Mouse (Mus musculus) frontal cortex, postnatal 10 days (tissue): ENCODE data around the gene Gapdh.

ENCODE experiments used
- DNase-seq, 2 experiments: peaks; one replicate each; pipeline ENCODE4 v3.0.0; 2022; ENCODE audit warnings: low spot score in 2 of 2, mixed read lengths in 1 of 2

Gene Gapdh

DNA sequence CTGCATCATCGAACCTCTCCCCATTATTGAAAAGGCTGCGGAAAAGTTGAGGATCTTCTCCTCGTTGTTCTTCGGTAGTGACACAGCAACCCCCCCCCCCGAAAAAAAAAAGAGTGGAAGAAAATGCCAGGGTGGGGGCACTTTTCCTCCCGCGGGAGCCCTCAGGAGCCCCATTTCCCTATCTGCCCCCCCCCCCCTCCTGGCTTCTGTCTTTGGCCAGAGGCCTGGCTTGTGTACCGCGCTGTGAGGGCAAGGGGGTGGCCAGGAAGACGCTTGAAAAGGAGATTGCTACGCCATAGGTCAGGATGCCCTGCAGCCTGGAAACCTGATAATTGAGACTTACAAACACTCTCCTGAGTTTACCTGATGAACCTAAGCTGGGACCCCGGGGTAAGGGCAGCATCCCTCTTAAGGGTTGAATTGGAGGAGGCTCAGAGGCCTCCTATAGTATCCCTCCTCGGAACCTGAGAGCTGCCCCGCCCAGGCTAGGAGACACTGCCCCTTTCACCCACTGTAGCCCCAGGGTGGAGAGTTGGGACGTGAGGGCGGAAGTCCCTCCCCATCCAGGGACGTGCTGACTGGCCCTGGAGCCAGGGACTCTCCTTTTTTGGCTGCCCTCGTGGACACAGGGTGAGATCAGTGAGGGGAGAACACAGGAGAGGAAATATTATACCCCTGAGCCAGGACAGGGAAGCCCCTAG lies at the start of gene Gapdh:
Gene Gapdh (minus strand): TSS at position 417 of the 701 bp plus-strand sequence.
- peak; percentile 46 to 52 for DNase-seq

DNA sequence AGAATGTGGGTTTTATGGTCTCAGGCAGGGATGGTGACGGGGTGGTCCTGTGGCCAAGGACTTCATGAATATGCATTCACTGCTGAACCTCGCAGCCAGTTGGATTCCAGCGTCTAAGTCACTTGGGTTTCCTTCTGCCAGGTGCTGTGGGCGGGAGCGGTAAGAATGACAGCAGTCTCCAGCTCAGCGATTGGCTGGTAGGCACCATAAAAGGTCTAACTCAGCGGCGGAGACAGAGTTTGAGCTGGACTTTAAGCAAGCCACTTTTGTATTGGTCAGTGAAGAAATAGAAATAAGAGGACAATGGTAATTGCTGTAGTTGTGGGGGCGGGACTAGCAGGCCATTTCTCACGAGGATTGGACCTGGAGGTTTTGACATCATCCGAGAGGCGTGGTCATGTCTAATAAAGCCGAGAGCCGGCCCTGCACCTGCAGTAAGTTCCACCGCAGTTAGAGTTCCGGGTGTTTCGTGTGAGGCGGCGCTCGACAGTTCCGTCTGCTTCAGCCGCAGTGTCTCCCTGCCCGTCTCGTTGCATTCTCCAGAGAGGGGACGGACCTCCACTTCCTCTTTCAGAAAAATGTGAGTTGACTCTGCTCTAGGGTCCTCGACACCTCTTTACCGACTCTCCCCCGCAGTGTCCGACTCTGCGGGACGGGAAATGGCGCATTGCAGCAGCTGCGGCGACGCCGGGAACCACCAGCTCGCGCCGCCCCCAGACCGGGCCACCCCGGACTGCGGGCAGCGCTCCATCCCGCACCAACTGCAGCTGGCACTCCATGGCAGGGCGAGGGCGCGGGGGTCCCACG lies 49.1 kb upstream of the Gapdh start, which contains the start of gene Vamp1:
Gene Vamp1 (plus strand): TSS at position 404 of the 807 bp plus-strand sequence.
- peak; percentile 90 to 93 for DNase-seq

DNA sequence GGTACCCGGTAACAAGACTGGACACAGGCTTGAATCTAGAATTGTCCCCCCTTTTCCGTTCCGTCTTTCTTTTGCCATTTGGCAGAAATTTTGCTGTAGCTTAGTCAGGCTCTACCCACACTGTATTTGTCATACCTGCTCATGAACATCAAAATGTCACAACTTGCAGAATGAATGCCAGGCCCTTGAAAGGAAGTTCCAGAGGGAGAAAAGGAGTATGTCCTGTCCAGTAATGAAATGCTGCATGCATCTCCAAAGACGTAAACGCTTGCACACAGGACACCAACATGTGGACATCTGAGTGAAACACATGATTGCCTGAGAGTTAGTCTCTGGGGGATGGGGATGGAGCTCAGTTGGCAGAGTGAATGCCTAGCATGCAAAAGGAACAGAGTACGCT lies 47.4 kb upstream of the Gapdh start:
- DNase-seq = no peak

DNA sequence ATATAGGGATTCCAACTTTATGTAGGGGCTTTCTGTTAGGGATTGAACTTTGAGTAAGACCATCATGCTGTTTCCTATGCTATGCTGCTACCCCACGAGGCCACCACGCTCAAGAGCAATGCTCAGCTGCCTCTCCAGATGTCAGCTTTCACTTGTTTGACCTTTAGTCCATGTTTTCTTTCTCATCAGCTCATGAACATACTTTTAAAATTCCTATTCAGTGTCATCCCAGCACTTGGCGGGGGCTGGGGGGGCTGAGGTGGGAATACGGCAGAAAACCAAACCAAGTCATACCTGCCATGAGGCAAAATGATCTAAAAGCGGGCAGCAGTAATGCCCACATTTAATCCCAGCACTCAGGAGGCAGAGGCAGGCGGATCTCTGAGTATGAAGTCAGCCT lies 46.9 kb upstream of the Gapdh start:
- no peak for DNase-seq

DNA sequence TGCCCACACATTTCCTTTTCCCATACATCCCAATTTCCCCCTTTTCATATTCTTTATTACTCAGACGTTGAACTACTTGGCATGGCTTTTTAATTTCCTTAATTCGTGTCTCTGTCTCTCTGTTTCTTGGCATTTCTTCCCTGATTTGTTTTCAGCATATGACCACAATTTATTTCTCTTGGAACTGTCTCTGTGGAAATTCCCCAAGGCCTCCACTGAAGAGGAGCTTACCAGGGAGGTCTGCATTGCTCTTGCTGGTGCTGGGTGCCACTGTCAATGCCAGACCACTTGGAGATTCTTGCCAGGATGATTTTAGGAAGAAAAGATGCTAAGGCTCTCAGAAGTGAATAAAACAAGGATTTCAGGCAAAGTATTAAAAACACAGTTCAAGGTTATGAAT lies 46.4 kb upstream of the Gapdh start:
- no peak for DNase-seq

DNA sequence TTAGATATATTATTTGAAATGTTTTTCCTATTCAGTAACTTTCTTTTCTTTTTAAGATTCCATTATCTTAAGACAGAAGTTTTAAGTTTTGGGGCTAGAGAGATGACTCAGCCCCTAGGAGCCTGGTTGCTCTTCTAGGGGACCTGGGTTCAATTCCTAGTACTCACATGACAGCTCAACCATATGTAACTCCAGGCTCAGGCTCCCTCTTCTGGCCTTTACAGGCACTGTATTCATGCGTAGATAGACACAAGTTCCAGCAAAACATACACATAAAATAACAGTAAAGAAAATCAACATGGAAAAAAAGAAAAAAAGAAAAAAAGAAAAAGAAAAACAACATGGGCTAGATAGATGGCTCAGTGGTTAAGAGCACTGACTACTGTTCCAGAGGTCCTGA lies 44.2 kb upstream of the Gapdh start:
- no peak for DNase-seq

DNA sequence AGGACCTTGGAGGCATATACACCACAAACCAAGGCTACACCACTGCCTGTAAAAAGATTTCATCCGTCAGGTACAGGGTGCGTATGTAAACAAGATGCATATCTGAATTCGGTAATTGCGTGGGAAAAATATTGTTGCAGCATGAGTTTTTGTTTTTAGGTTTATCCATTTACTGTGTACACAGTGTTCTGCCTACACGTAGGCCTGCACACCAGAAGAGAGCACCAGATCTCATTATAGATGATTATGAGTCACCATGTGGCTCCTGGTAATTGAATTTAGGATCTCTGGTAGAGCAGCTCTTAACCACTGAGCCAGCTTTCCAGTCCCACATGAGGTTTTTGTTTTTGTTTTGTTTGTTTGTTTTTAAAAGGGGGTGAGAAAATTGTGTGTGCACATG lies 30.9 kb upstream of the Gapdh start:
- DNase-seq = no peak

DNA sequence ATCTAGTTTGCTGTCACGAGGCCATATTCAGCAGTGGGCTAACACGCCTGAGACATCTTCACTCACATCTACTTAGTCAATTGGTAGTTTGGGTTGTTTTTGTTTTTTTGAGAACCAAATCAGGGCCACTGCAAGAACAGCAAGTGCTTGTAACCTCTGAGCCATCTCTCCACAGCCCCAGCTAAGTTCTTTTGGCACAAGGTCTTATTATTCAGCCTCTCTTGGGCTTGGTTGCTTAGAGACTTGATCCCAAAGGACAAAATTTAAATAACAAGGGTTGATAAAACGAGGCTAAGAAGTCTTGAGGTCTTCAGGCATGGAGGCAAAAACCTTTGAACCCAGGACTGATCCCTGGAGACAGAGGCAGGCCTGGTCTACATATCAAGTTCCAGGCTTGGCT lies 30.0 kb upstream of the Gapdh start:
- no peak for DNase-seq

DNA sequence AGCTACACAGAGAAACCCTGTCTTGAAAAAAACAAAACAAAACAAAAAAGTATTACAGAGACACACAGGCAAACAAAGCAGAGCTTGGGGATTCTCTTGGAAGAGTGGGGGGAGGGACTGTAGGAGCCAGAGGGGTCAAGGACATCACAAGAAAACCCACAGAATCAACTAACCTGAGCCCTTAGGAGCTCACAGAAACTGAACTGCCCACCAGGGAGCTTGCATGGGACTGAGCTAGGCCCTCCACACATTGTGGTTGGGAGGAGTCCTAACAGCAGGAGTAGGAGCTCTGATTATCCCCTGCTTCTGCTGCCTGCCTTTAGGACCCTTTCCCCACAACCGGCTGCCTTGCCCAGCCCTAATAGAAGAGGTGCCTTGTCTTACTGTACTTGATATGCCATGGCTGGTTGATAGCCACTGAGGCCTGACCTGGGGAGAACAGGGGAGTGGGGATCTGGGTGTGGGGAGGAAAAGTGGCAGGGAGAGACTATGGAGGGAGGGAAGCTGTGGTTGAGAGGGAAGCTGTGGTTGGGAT lies 29.3 kb upstream of the Gapdh start:
- no peak for DNase-seq

DNA sequence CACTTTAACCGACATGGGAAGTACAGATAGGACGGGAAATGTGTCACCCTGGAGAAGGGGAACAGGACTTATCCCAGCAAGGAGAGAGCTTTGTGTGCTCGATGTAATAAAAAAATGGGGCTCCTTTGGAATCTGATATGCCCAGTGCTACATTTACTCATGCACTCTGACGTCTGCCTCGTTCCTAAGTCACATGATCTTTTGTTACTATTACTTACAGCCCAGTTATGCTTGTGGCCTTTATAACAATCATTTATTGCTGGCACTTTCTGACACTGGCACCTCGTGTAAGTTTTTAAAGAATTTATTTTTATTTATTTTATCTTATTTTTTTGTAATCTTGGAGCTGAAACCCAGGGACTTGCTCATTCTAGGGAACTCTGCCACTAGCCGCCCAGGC lies 27.1 kb upstream of the Gapdh start:
- DNase-seq = no peak

DNA sequence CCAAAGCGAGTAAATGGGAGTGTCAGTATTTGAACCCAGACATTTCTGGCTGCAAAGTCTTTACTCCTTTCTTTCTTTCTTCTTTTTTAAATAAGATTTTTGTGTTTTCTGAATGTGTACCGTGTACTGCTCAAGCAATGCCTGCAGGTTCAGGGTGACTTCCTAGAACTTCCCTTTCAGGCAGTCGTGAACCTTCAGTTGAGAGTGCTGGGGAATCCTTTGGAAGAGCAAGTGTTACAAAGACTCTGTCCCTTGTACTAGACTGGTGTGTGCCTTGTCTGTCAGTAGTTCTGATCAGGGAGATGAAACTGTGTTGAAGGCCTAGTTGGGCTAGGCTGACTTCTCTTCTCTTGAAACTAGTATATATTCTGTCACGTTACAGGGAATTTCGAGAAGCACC lies 26.6 kb upstream of the Gapdh start:
- DNase-seq = no peak

DNA sequence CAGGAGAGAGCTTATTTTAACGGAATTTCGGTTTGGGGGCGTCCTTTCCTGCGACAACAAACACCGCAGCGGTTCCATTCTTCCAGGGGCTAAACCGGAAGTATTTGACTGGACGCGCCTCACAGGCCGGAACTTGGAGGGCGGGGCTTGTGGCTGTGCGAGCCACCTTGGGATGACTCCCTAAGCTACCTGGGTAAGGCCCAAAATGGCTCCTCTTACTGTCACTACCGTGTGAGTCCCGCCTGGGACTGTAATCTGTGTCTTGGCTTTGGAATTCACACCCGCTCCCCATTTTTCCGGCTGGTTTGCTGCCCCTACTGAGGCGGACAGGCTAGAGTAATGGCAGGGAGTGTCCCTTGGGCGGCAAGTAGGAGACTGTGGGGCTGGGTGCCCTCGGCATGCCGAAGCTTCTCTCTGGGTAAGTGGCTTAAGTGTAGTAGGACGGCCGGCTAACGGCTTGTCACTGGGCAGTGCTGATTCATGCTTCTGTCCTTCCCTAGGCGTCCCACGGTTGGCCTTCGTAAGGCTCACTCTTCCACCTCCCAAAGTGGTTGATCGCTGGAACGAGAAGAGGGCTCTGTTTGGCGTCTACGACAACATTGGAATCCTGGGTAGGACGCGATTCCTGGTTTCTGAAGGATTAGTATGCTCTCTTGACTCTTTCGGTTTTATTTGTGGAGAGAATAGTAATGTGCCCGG lies 25.9 kb upstream of the Gapdh start:
- DNase-seq = peak; percentile 84 to 89

DNA sequence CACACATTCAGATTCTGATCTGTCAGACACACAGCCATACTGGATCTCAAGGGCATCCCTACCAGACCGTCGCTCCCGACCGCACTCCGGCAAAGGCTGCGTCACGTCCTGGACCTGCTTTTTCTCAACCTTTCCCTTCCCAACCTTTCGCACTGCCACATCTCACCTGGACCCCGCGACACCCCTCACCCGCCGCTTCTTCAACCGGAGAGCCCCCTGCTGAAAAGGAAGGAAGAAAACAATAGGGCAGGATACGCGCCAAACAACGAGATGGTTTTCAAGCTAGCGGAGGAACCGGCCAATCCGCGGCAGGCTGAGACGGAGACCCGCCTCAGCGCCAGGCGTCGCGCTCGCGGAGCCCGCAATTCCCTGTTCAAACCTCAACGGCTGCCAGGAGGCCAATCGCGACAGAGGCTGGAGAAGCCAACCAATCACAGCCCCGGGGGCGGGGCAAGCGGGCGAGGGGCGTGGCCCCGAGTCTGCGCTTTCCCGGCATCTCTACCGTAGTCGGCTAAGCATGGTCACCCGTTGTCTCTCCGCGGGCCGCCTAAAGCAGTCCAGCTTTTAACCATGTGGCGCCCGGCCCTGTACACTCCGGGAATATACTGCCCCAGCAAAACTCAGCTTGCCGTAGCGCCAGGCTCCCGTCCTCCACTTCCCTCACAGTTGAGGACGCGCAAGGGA lies 25.2 kb upstream of the Gapdh start, which contains the start of the genes Ncapd2 and Mrpl51:
Gene Ncapd2 (minus strand): TSS at position 370 of the 684 bp plus-strand sequence.
Gene Mrpl51 (plus strand): TSS at position 470 of the 684 bp plus-strand sequence.
- peak; percentile 96 to 98 for DNase-seq

DNA sequence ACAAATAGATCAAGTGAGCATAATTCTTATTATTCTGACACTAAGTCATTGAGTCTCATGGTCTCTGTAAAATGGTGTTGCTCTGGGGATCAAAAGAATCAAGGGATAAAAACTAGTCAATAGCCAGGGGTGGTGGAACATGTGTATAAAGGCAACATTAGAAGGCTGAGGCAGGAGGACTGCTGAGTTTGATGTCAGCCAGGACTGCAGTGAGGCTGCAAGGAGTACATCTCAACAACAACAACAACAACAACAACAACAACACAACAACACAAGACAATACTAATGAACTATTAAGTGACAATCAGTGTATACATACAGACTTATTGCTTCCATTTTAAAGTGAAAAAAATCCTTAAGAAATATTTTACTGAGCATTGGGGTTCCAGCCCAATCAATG lies 24.5 kb upstream of the Gapdh start:
- DNase-seq = no peak

DNA sequence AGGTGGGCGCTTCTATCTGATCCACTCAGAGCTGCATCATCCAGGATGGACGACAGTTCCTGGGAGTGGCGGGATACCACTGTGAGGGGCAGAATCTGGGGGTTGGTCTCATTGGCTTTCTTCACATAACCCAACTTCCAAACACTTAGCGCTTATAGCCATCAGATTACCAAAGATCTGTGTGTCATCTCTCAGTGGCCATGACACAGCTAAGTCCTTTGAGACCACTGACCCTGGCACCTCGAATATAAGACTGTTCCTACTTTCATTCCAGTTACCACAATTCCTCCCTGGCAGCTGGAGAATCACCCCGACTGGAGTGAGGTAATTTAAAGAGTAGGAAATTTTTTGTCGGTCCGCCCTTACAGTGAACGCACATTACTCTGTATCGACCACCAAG lies 19.9 kb upstream of the Gapdh start:
- DNase-seq = no peak

DNA sequence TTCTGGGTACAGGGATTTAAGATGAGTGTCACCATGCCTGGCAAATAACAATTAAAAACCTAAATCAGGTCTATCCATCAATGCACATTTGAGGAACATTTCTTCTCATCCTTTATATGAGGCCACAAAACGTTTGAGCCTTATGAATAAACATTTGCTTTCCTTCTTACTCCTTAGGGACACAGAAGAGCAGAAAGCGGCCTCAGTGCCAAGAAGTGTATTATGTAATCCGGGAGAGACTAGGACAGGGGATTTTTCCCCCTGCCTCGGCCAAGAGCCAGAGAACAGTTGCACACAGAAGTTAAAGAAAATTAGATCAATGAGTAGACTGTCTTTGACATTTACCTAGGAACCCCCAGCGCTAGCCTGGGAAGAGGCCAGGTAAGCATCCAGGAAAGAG lies 15.9 kb upstream of the Gapdh start:
- DNase-seq = no peak

DNA sequence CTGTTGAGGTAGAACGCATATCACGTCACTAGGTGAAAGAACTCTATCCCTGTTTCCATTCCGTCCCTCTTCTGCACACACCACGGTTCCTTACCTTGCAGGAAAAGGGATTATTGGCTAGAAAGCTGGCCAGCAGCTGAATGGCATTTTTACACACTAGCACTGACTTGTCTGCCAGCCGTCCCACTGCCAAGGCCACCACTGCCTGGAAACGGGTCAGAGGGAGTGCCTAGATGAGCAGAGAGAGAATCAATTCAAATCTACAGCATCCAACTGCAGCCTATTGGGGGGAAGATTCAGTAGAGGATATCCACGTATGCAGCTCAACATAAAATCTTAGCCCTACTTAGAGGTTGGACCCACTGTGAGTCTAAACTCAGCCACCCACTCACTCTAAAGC lies 13.3 kb upstream of the Gapdh start:
- DNase-seq = no peak

DNA sequence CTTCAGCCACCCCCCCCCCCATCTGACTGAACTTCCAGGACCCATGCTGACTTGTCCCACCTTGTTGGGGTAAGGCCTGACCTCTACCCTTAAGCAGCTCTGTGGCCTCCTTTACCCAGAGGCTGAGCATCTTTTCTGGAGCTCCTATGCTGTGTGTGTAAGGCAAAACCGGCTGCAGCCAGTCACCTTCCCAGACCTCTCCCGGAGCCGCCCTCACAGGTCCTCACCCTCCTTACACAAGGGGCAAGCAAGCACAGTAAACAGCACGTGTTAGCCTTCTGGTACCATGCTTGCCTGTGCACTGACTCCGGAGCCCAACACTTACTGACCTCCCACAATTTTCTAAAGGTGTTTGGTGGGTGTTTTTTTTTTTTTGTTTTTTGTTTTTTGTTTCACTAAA lies 9.2 kb upstream of the Gapdh start:
- no peak for DNase-seq

DNA sequence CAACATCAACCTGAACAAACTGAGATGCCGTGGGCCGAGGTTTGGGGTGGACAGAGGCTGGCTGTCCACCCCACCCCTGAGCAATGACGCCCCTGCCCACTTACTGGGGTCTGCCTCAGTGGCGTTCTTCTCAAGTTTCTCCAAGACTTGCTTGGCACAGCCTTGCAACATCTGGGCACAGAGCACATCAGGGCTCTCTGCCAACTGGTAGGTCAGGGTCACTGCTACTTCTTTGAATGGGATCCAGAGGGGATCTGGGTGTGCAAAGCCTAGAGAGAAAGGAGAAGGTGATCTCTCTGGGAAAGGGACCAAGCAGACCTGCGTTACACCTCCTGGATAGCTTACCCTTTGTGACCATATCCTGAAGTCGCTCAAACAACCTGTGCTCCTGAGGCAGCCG lies 7.0 kb upstream of the Gapdh start:
- no peak for DNase-seq

DNA sequence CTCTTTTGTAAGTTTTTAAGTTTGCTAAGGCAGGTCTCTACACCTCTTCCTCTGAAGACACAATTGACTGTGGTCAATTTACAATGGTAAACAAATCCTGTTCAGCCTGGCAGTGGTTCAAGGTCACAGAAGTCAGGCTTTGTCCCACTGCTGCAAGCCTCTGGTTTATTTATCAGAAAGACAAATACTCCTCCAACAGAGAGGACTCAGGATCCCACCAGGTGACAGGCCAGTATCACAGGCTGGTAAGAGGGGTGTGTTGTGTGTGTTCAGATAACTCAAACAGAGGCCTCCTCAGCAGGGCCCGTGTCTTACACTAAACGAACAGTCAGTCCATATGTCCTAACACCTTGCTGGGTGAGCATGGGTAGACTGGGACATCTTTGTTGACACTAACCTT lies 6.2 kb upstream of the Gapdh start:
- no peak for DNase-seq

DNA sequence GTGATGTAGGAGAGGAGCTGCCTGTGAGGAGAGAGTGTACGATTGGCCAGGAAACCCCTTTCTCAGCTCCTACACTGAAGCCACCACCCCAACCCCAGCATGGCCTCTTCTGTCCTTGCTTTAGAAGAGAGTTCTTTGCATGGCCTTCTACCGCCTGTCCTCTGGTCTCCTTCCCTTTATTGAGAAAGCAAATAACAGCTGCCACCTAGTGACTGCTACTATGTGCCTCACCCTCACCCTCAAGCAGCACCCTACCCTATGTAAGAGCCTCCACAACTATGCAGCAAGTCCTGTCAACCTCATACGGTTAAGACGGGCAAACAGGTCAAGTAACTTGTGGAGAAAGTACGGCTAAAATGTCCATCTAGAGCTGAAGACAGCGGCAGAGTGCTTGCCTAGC lies 3.9 kb upstream of the Gapdh start:
- DNase-seq = no peak

DNA sequence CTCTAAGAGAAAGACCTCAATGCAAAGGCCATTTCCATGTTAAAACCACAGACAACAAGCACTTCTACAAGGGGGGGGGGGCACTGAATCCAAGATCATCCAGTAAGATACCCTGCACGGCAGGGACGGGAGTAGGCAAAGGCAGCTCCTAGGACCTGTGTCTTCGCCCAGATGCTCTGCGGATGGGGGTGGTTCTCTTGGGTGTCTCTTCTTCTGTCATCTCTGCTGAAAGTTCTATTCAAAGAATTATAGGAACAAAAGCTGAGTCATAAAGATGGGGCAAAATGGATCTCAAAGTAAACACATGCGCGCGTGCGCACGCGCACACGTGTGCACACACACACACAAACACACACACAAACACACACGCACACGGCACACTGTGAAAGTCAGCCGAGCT lies 1.8 kb upstream of the Gapdh start:
- DNase-seq = no peak
